Mouse (Mus musculus) CD8-positive naive resting alpha-beta T cell, adult 2 months (primary cell): ENCODE data around the gene Alpl.

Source experiments
- DNase-seq, 2 experiments: peaks; one replicate each; pipeline ENCODE4 v3.0.0; 2022; ENCODE audit warnings: low read depth in 2 of 2, low spot score in 2 of 2

Gene Alpl

DNA sequence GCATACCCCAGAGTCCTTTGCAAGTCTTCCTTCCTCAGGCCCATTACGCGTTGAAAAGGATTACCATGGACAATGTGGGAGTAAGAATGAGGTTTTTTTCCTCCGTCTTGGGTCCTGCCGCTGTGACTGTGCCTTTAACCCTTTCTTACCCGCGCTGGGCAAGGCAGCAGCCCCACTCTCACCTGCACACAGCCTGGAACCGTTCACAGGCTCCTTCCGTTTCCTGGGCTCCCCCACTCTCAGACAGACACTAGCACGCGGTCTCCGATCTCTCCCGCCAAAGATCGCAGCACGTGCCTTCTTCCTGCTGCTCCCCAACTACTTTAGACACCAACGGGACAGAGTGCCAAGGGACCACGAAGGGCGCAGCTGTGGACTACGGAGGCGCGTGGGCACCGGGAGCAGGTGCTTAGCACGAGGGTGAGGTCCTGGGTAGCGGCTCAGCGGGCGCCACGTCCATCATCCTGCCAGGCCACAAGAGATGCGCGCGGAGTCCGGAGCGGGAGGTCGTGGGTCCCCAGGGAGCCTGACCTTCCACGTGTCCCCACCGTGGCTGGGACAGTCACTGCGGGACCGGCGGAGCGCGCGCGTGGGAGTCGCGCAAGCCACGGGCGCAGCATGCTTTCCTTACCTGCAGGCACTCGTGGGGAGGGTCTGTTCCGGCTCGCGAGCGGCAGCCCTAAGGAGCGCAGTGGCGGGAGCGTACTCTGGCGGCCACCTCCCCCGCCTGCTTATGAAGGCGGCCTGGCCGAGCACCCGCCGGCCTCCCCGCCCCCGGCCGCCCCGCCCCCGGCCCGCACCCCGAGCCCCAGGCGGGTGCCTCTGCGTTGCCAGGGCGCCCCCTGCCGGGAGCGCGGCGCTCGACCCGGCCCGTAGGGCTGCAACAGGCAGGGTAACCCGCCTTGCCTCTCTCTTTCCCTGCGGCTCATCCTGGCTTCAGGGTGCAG, at the start of gene Alpl:
Gene Alpl, minus strand, starts transcription at position 774 of the 947 bp plus-strand sequence.
- DNase-seq: peak; percentile 54 to 61

DNA sequence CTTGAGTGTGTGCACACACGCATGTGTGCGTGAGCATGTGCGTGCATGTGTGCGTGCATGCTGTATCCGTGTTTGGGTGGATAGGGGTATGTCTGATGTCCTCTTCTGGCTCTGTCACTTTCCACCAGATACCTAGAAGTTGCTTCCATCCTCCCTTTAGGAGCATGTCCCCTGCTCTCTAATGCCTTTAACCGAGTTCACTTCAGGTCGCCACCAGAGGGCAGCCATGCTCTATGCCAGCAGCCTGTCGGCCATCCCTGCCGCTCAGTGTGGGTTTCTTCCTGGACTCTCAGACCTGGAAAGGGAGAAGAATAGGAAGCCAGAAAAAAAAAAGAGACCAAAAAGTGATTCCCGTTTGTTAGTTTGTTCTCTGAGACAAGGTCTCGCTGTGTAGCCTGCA, 48.5 kb upstream of the Alpl start:
- peak; percentile 33 to 51 for DNase-seq

GRCm38 (mm10) chr4:137839452-137839851, 43.3 kb upstream of the Alpl start:
- no peak for DNase-seq

- DNase-seq: no peak
Observed at GRCm38 (mm10) chr4:137838791-137839190, 42.6 kb upstream of the Alpl start.

DNA sequence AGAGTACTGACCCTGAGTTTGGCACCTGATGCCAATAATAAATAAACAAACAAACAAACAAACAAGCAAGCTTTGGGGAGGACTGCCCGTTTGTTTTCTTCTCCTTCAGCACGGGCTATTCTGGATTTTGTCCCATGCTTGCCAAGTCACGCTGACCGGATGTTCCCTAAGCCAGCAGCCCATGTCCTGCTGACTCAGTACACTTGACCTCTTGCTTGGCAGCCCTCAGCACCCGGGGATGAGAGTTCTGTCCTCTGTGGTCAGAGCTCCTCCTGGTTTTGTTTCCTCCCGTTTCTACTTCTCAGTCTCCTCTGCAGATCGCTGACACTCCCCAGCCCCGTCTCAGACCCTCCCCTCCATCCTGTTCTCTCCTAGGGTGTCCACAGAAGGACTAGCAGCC, 41.6 kb upstream of the Alpl start:
- no peak for DNase-seq

DNA sequence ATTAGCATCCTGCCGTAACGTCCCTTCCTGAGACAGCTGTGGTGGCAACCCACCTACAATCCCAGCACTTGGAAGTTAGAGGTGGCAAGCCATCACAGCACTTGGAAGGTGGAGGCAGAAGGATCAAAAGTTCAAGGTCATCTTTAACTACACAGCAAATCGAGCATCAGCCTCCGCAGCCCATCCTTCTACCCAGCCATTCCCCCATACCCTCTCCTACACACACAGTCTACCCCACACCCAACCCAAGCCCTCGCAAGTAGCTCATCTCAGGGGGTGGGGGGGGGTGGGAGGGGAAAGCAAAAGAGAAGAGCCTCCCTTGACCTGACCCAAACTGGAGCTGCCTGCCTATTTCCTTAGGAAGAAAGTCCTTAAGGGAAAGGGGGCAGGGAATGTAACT, 40.6 kb upstream of the Alpl start:
- DNase-seq: no peak

- DNase-seq: peak; percentile 37 to 56
Observed at GRCm38 (mm10) chr4:137835624-137836337, 39.6 kb upstream of the Alpl start.

DNA sequence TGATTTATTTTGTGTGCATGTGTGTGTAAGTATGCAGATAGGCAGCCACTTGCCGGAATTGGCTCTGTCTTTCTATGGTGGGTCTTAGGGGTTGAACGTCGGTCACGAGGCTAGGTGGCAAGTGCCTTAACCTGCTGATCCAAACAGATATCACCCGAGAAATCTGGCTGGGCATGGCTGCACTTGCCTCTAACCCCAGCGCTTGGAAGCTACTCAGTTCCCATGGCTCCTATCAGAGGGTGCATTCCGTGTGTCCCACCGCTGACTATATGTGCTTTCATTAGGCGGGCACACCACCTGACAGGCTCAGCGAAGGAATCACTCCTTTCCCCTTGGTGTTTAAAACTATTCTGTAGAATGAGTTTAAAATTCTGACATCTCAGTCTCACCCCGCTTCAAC, 35.4 kb upstream of the Alpl start:
- DNase-seq: no peak

DNA sequence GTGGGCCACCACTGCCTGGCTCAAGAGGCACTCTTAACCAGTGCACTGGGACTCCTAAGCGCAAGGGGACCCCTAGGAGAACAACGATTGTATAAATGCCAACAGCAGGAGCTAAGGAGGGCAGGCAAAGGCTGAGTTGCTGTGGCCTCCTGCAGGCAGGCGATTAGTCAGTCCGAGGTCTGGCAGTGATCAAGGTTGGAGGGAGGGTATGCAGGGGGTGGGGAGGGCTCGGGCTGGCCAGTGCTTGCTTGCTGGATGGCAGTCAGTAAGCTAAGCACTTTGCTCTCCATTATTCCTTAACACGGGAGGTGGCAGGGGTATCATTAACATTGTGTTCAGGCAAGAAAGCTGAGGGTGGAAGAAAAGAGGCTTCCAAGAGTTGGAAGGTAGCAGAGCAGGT, 34.2 kb upstream of the Alpl start:
- no peak for DNase-seq

DNA sequence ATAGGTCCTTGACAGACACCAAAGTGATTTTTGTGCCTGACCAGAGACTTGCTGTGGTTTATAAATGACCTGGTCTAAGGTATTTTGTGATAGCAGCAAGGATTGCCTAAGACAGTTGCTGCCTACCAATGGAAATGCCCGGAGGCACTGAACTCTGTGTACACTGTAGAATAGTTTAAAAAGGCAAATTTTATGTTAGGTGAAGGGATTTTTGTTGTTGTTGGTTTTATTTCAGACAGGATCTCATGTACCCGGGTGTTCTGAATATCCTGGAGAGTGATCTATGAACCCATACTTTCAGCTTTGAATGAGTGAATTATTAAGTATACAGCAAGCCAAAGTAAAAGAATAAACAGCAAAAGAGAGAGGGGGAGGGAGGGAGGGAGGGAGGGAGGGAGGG, 28.7 kb upstream of the Alpl start:
- DNase-seq: no peak

- DNase-seq: no peak
Observed at GRCm38 (mm10) chr4:137823542-137823941, 27.4 kb upstream of the Alpl start.

- no peak for DNase-seq
Observed at GRCm38 (mm10) chr4:137822537-137822936, 26.4 kb upstream of the Alpl start.

GRCm38 (mm10) chr4:137820721-137821120, 24.5 kb upstream of the Alpl start:
- no peak for DNase-seq

DNA sequence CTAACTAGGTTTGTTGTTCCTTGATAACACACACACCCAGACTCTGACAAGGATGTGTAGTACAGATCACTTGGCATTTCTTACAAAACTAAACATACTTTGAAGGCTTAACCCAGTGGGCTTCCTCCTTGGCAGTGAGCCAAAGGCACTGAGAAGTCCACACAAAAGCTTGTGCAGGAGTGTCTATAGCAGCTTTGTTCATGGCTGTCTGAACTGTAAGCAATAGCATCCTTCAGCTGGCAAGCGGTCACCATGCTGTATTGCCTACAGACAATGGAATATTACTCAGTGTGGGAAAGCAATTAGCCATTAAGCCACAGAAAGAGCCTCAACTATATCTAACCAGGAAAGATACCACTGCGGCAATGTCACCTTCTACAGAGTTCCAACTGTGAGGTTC, 23.3 kb upstream of the Alpl start:
- no peak for DNase-seq

DNA sequence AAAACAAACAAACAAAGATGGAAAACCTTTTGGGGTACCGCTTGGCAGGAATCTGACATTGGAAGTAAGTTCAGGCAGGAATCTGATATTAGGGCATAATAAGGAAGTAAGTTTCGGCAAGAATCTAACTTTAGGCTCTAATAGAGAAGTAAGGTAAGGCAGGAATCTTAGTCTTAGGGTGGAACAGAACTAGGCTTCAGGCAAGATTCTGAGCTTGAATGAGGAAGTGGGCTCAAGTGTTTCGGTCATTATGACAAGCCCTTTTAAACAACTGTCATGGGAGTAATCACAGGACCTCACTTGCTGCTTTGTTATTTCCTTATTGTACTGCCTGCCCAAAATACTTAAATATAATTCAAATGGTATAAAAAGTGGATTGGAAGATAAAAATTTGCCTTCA, 22.2 kb upstream of the Alpl start:
- DNase-seq: no peak

DNA sequence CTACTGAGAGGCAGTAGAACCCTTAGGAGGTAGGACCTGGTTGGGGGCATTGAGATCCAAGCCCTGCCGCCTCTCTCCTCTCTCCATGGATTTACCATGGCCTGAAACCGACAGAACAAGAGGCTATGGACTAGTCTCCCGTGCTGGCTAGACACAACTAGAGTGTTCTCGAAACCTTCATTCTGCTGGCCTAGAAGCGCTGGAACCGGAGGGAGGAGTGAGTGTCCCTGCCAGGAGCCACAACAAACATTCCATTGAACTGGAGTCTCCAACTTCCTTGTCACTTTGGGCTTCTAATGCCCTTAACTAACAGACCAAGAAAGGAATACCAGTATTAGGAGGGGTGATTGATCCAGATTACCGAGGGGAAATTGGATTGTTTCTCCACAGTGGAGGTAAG, 20.0 kb upstream of the Alpl start:
- no peak for DNase-seq

GRCm38 (mm10) chr4:137815473-137815872, 19.3 kb upstream of the Alpl start:
- no peak for DNase-seq

GRCm38 (mm10) chr4:137814140-137814539, 18.0 kb upstream of the Alpl start:
- DNase-seq: no peak

- no peak for DNase-seq
Observed at GRCm38 (mm10) chr4:137812946-137813708, 16.9 kb upstream of the Alpl start.

DNA sequence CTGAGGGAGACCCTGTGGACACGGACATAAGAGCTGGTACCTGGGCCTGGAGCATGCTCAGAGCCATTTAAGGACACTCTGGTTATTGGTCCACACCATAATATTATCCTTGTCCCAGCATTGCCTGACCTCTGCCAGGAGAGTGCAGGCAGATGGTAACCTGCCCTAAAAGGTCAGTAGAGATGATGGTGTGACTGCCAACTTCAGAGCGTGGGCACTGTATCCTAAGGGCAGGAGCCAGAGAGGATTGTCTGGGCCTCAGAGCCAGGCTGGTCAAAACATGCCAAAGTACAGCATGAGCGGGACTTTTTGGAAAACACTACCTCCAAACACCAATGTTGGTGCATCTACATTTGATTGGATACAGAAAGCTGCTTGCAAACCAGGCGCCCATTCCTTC, 13.8 kb upstream of the Alpl start:
- DNase-seq: no peak

- DNase-seq: no peak
Observed at GRCm38 (mm10) chr4:137807301-137807851, 11.2 kb upstream of the Alpl start.
